Mouse (Mus musculus): ENCODE data around the gene Fam178b. TPM values are rescaled to one million over a fixed set of nuclear protein-coding genes. Genes with fewer than 3 reads are reported as not detected.

Fam178b gene
- polyA plus RNA-seq (2014; fragmentation: Nextera tagmentation; extraction: Ambion mirVana), result not detected in 2 replicates

GRCm38 (mm10) chr1:36682620-36683355, at the start of gene Fam178b:
Fam178b (minus strand) TSS chr1:36683183.
- Histone ChIP-seq H3K4me1 (ENCODE audit: control insufficient read depth, insufficient read depth, low read length) (no peaks in the 10 kb centered on the region), H3K9ac (replicated peaks; ENCODE audit: low read depth, low read length) (no peak within 1 kb of the TSS), H3K4me3 (ENCODE audit: low read depth, low read length) (no peak within 1 kb of the TSS), H3K27me3 (ENCODE audit: control insufficient read depth, insufficient read depth, low read length) (no peaks in the 10 kb centered on the region), H3K9me3 (ENCODE audit: control insufficient read depth, low read length) (no peaks in the 10 kb centered on the region), H3K4me2 (ENCODE audit: low read depth, low read length) (no peak within 1 kb of the TSS), H3K36me3 (ENCODE audit: control insufficient read depth, insufficient read depth, low read length) (no peaks in the 10 kb centered on the region), H3K27ac (ENCODE audit: low read depth, low read length) (no peak within 1 kb of the TSS)
- no peak for ATAC-seq (ENCODE audit: low read depth)
- 92% methylated on average over 39 of the region's 39 CpGs for WGBS

GRCm38 (mm10) chr1:36724057-36724431, 41.1 kb upstream of the Fam178b start:
- no peak overlapping the region for H3K27ac ChIP-seq (ENCODE audit: low read depth, low read length)
- H3K4me1 ChIP-seq (ENCODE audit: control insufficient read depth, insufficient read depth, low read length), result peaks cover 7% of the 10 kb centered on the region
- no peaks in the 10 kb centered on the region for H3K27me3 ChIP-seq (ENCODE audit: control insufficient read depth, insufficient read depth, low read length)
- WGBS, result 25% methylated on average over 4 of the region's 4 CpGs
- H3K4me3 ChIP-seq (ENCODE audit: low read depth, low read length), result no peak overlapping the region
- H3K9ac ChIP-seq (replicated peaks; ENCODE audit: low read depth, low read length), result no peak overlapping the region
- no peaks in the 10 kb centered on the region for H3K9me3 ChIP-seq (ENCODE audit: control insufficient read depth, low read length)
- H3K36me3 ChIP-seq (ENCODE audit: control insufficient read depth, insufficient read depth, low read length), result no peaks in the 10 kb centered on the region
- no peak overlapping the region for H3K4me2 ChIP-seq (ENCODE audit: low read depth, low read length)
- ATAC-seq (ENCODE audit: low read depth), result peak; percentile 56; the same call in 1 of the 2 replicates

- Histone ChIP-seq H3K9ac (replicated peaks; ENCODE audit: low read depth, low read length) (no peak overlapping the region), H3K27me3 (ENCODE audit: control insufficient read depth, insufficient read depth, low read length) (no peaks in the 10 kb centered on the region), H3K4me1 (ENCODE audit: control insufficient read depth, insufficient read depth, low read length) (peaks cover 7% of the 10 kb centered on the region), H3K4me3 (ENCODE audit: low read depth, low read length) (no peak overlapping the region), H3K27ac (ENCODE audit: low read depth, low read length) (no peak overlapping the region; the same call in 1 of the 2 replicates), H3K9me3 (ENCODE audit: control insufficient read depth, low read length) (no peaks in the 10 kb centered on the region), H3K36me3 (ENCODE audit: control insufficient read depth, insufficient read depth, low read length) (no peaks in the 10 kb centered on the region), H3K4me2 (ENCODE audit: low read depth, low read length) (no peak overlapping the region)
- WGBS, result 53% methylated on average over 16 of the region's 16 CpGs
- peak; percentile 60; the same call in 1 of the 2 replicates for ATAC-seq (ENCODE audit: low read depth)
Measured at GRCm38 (mm10) chr1:36723146-36724056, 40.4 kb upstream of the Fam178b start.

- Histone ChIP-seq H3K4me1 (ENCODE audit: control insufficient read depth, insufficient read depth, low read length) (peaks cover 7% of the 10 kb centered on the region), H3K27ac (ENCODE audit: low read depth, low read length) (no peak overlapping the region), H3K36me3 (ENCODE audit: control insufficient read depth, insufficient read depth, low read length) (no peaks in the 10 kb centered on the region), H3K27me3 (ENCODE audit: control insufficient read depth, insufficient read depth, low read length) (no peaks in the 10 kb centered on the region), H3K4me2 (ENCODE audit: low read depth, low read length) (no peak overlapping the region), H3K4me3 (ENCODE audit: low read depth, low read length) (no peak overlapping the region), H3K9ac (replicated peaks; ENCODE audit: low read depth, low read length) (no peak overlapping the region), H3K9me3 (ENCODE audit: control insufficient read depth, low read length) (no peaks in the 10 kb centered on the region)
- ATAC-seq (ENCODE audit: low read depth), result no peak
- 79% methylated on average over 1 of the region's 1 CpGs for WGBS
Measured at GRCm38 (mm10) chr1:36718786-36719185, 35.8 kb upstream of the Fam178b start.

GRCm38 (mm10) chr1:36714311-36714710, 31.3 kb upstream of the Fam178b start, which contains the start of gene Actr1b:
Actr1b (minus strand) TSS chr1:36714422.
- H3K4me3 ChIP-seq (ENCODE audit: low read depth, low read length), result no peak within 1 kb of the TSS
- H3K36me3 ChIP-seq (ENCODE audit: control insufficient read depth, insufficient read depth, low read length), result no peaks in the 10 kb centered on the region
- WGBS, result 93% methylated on average over 5 of the region's 5 CpGs
- H3K4me2 ChIP-seq (ENCODE audit: low read depth, low read length), result no peak within 1 kb of the TSS
- ATAC-seq (ENCODE audit: low read depth), result no peak
- no peaks in the 10 kb centered on the region for H3K4me1 ChIP-seq (ENCODE audit: control insufficient read depth, insufficient read depth, low read length)
- no peaks in the 10 kb centered on the region for H3K9me3 ChIP-seq (ENCODE audit: control insufficient read depth, low read length)
- H3K27me3 ChIP-seq (ENCODE audit: control insufficient read depth, insufficient read depth, low read length), result no peaks in the 10 kb centered on the region
- no peak within 1 kb of the TSS for H3K27ac ChIP-seq (ENCODE audit: low read depth, low read length)
- H3K9ac ChIP-seq (replicated peaks; ENCODE audit: low read depth, low read length), result no peak within 1 kb of the TSS

DNA sequence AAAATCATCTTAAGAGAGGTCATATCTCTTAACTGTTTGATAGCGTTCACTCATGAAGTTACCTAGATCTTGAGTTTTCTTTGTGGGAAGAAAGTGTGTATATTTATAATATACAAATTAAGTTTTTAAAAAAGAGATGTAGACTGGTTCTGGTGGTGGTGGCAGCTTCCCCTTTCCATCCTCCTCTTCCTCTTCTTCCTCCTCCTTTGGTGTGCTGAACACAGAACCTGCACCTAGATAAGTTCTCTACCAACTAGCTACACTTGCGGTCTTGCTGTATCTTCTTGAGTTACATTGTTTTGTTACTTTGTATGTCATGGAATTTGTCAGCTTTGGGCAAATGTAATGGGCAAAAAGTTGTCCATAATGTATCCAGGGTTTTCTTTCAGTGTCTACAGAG, 28.1 kb upstream of the Fam178b start:
- Histone ChIP-seq H3K27me3 (ENCODE audit: control insufficient read depth, insufficient read depth, low read length) (no peaks in the 10 kb centered on the region), H3K27ac (ENCODE audit: low read depth, low read length) (no peak overlapping the region), H3K4me2 (ENCODE audit: low read depth, low read length) (no peak overlapping the region), H3K4me3 (ENCODE audit: low read depth, low read length) (no peak overlapping the region), H3K9me3 (ENCODE audit: control insufficient read depth, low read length) (no peaks in the 10 kb centered on the region), H3K36me3 (ENCODE audit: control insufficient read depth, insufficient read depth, low read length) (no peaks in the 10 kb centered on the region), H3K4me1 (ENCODE audit: control insufficient read depth, insufficient read depth, low read length) (peaks cover 10% of the 10 kb centered on the region), H3K9ac (replicated peaks; ENCODE audit: low read depth, low read length) (no peak overlapping the region)
- 93% methylated on average over 2 of the region's 2 CpGs for WGBS
- ATAC-seq (ENCODE audit: low read depth), result no peak

- H3K27me3 ChIP-seq (ENCODE audit: control insufficient read depth, insufficient read depth, low read length), result no peaks in the 10 kb centered on the region
- peak; percentile 97 for ATAC-seq (ENCODE audit: low read depth)
- peak within 1 kb of the TSS; percentile 77 for H3K9ac ChIP-seq (replicated peaks; ENCODE audit: low read depth, low read length)
- H3K36me3 ChIP-seq (ENCODE audit: control insufficient read depth, insufficient read depth, low read length), result 0 out of 2 replicates have a peak, but pooled peaks cover 4% of the 10 kb centered on the region
- peak within 1 kb of the TSS; percentile 72 for H3K4me3 ChIP-seq (ENCODE audit: low read depth, low read length)
- H3K4me1 ChIP-seq (ENCODE audit: control insufficient read depth, insufficient read depth, low read length), result peaks cover 10% of the 10 kb centered on the region
- peak within 1 kb of the TSS; percentile 83 for H3K4me2 ChIP-seq (ENCODE audit: low read depth, low read length)
- H3K9me3 ChIP-seq (ENCODE audit: control insufficient read depth, low read length), result no peaks in the 10 kb centered on the region
- 0% methylated on average over 29 of the region's 29 CpGs for WGBS
- peak within 1 kb of the TSS; percentile 68 for H3K27ac ChIP-seq (ENCODE audit: low read depth, low read length)
Measured at GRCm38 (mm10) chr1:36709854-36710280, 26.9 kb upstream of the Fam178b start, which contains the start of gene 4933424G06Rik. 4933424G06Rik (plus strand) TSS chr1:36710149.

DNA sequence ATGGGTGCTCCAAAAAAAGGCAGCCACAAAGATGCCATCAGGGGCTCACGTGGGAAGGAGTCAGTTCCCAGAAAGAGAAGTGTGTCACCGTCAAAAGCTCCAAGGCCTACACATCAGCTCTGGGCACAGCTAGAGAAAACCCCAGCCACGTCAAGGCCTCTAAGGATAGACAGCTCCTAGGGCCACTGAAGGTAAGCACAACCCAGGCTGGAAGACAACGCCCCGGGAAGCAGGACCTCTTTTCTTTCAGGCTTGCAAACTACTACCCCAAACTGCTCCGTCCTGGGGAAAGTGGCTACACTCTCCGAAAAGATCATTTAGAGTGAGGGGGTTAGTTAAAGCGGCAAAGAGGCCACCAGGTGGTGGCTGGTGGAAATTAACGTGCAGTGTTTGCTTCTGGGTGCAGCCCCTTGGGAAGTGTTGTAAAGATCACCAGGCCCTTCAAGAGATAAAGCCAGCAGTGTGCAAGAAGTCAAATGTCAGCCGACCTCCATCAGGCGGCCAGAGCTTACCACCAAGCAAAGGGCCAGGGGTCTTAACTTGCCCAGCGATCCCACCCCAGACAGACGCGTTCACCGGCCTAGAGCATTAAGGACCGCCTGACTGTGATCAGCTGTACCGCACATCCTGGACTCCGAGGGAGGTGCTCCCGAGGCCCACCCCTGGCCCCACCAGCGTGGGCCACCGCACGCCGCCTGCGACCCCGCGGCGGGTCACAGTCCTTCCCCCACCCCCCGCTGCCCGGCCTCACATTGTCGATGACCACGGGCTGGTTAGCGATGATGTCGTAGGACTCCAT, 26.3 kb upstream of the Fam178b start:
- Histone ChIP-seq H3K9me3 (ENCODE audit: control insufficient read depth, low read length) (no peaks in the 10 kb centered on the region), H3K9ac (replicated peaks; ENCODE audit: low read depth, low read length) (peak overlapping the region; percentile 77), H3K36me3 (ENCODE audit: control insufficient read depth, insufficient read depth, low read length) (peaks cover 8% of the 10 kb centered on the region), H3K4me3 (ENCODE audit: low read depth, low read length) (peak overlapping the region; percentile 72), H3K4me1 (ENCODE audit: control insufficient read depth, insufficient read depth, low read length) (peaks cover 10% of the 10 kb centered on the region), H3K27ac (ENCODE audit: low read depth, low read length) (peak overlapping the region; percentile 68), H3K27me3 (ENCODE audit: control insufficient read depth, insufficient read depth, low read length) (no peaks in the 10 kb centered on the region), H3K4me2 (ENCODE audit: low read depth, low read length) (peak overlapping the region; percentile 83)
- peak; percentile 78 for ATAC-seq (ENCODE audit: low read depth)
- under 1% methylated on average over 33 of the region's 33 CpGs for WGBS

All from neural tube, embryonic 14.5 days (tissue).